8 mouse cellular contexts compared by ENCODE assay signal in genomic region chr2:109278036-109278435, GRCm38 (mm10). TPM values are rescaled to one million over a fixed set of nuclear protein-coding genes. Genes with fewer than 3 reads are reported as not detected.
DNase-seq lines count a peak whose midpoint lies in the region; ATAC-seq and TF ChIP-seq lines count a peak whose summit lies in the region.

No protein-coding gene starts in this region.

- ATAC-seq in megakaryocyte-erythroid progenitor cell, adult 5-6 weeks (replicated peaks; ENCODE audit: low FRiP score, low TSS enrichment, poor library complexity, severe bottlenecking), result peak; percentile 50
- ATAC-seq in inflammation-experienced regulatory T-cells, adult 6 months, result no peak

- TF ChIP-seq CTCF in gastrocnemius, adult 2 months (IDR thresholded peaks at IDR 0.05), result no peak

- peak overlapping the region; percentile 85 for H3K27ac ChIP-seq in gastrocnemius, adult 2 months

- intact Hi-C loops in gastrocnemius, adult 2 months (cut with DNase I), result no loop called here
- intact Hi-C loops in left cerebral cortex, postnatal 36 days (cut with DNase I), result loop anchor here (10.0 kb wide), 1 partner anchor 617 kb away; the partner anchor contains the start of gene Lin7c

- DNase-seq in adipocyte (ENCODE audit: low spot score), result peak; percentile 69
- peak; percentile 33 to 38 for DNase-seq in cerebellum, postnatal 36 days
- DNase-seq in gastrocnemius, adult 2 months, result peak; percentile 55
- DNase-seq in induced T-regulatory cell, adult 2 months (ENCODE audit: low read depth), result peak; percentile 74
- DNase-seq in left cerebral cortex, postnatal 36 days (ENCODE audit: low spot score in 2 of 2), result peak; percentile 28 to 31
- DNase-seq in right cerebral cortex, postnatal 4 days, result peak; percentile 10

- peak overlapping the region; percentile 74 for H3K4me3 ChIP-seq in gastrocnemius, adult 2 months

RNA-seq across cellular contexts. Expression of gene Kif18a, which starts 2.5 kb away (rescaled TPM):
- total RNA-seq in gastrocnemius, adult 2 months (2021), result under 1 TPM; 0.48 to 0.70 TPM
- total RNA-seq in left cerebral cortex, postnatal 36 days (2021), result 1 to 10 TPM; 1.0 to 1.7 TPM
- total RNA-seq in megakaryocyte-erythroid progenitor cell, adult 5-6 weeks (2014; fragmentation: Nextera tagmentation), result 23.5 and 29.0 TPM in 2 replicates
- 31.3 and 37.5 TPM in 2 replicates for total RNA-seq in megakaryocyte-erythroid progenitor cell, adult 5-6 weeks (2017)
- 10 to 100 TPM in 1 of 3 experiments, 1 to 10 TPM in 2; 4.6 to 23.2 (median 6.8) TPM for polyA plus RNA-seq in inflammation-experienced regulatory T-cells, adult 6 months (2017; shearing (Covaris generic))

RNA-seq across cellular contexts. Expression of gene Mettl15, which starts 2.5 kb away (rescaled TPM):
- 1 to 10 TPM; 3.2 to 7.9 TPM for total RNA-seq in gastrocnemius, adult 2 months (2021)
- total RNA-seq in left cerebral cortex, postnatal 36 days (2021), result 1 to 10 TPM; 4.7 to 5.3 TPM
- 10.6 and 10.7 TPM in 2 replicates for total RNA-seq in megakaryocyte-erythroid progenitor cell, adult 5-6 weeks (2014; fragmentation: Nextera tagmentation)
- total RNA-seq in megakaryocyte-erythroid progenitor cell, adult 5-6 weeks (2017), result 9.7 and 9.8 TPM in 2 replicates
- 10 to 100 TPM; 14.1 to 16.6 (median 15.2) TPM for polyA plus RNA-seq in inflammation-experienced regulatory T-cells, adult 6 months (2017; shearing (Covaris generic))

Comparison
In these comparisons a context has a peak if more than half of its experiments do, and no peak if none do; other contexts are left out.
1. DNase-seq: peak in every context shown above with its lines; median percentile 74 in induced T-regulatory cell, adult 2 months; 69 in adipocyte; 55 in gastrocnemius, adult 2 months; 36 in cerebellum, postnatal 36 days; 30 in left cerebral cortex, postnatal 36 days; 10 in right cerebral cortex, postnatal 4 days.
2. RNA of gene Kif18a, which starts 2.5 kb away (total RNA-seq): 23.5 to 37.5 TPM in megakaryocyte-erythroid progenitor cell, adult 5-6 weeks; 1.0 to 1.7 TPM in left cerebral cortex, postnatal 36 days and 0.48 to 0.70 TPM in gastrocnemius, adult 2 months; every median in the first group is over 4 times any median in the second.